Mouse (Mus musculus) cerebellum, adult 2 months (tissue): ENCODE measurements around the gene Nap1l1.

Experiments used
- CTCF ChIP-seq: fragments of 200-500 bp; IDR thresholded peaks from 2 replicates; pipeline ENCODE4 v1.5.1; 2011; ENCODE audit warnings: low read depth, mild to moderate bottlenecking, control low read depth, low read length, moderate library complexity, borderline replicate concordance; ENCODE audit not compliant: insufficient read depth
- POLR2A ChIP-seq: fragments of 200-500 bp; IDR thresholded peaks from 2 replicates; pipeline ENCODE4 v1.6.1; 2011; ENCODE audit warnings: low read length, control low read depth, borderline replicate concordance; ENCODE audit not compliant: insufficient read depth

- no peak for TF ChIP-seq CTCF
- no peak for TF ChIP-seq POLR2A
Measured at GRCm38 (mm10) chr10:111458088-111458487, 14.9 kb upstream of the Nap1l1 start.
